In genomic region chr9:12598113-12598650, GRCm38 (mm10) we compare ENCODE assay signal across 12 mouse cellular contexts.
"Had no signal": no experiment of that assay in that cellular context is flagged by ENCODE, and none has a peak within 500 bp of the region (broad histone marks: within the 10 kb centered on the region; RNA-seq: fewer than 3 reads in every experiment).

No protein-coding gene starts in this region.

- H3K9me3 ChIP-seq: kidney, embryonic 15.5 days; limb, embryonic 13.5 days; midbrain, embryonic 13.5 days; neural tube, embryonic 12.5 days had no signal

- H3K27me3 ChIP-seq: kidney, embryonic 15.5 days; limb, embryonic 13.5 days; midbrain, embryonic 13.5 days; neural tube, embryonic 12.5 days had no signal

- H3K9ac ChIP-seq: kidney, embryonic 15.5 days; limb, embryonic 13.5 days; liver, embryonic 14.5 days; midbrain, embryonic 13.5 days; neural tube, embryonic 12.5 days had no signal

- DNase-seq: kidney, adult 18-20 months; kidney, postnatal 14 days; left cerebral cortex, postnatal 4 days; lung, adult 18-20 months; retina, postnatal 1 day; right cerebral cortex, postnatal 25 days had no signal

- ATAC-seq: midbrain, embryonic 13.5 days had no signal

- H3K36me3 ChIP-seq: kidney, embryonic 15.5 days; limb, embryonic 13.5 days; midbrain, embryonic 13.5 days; neural tube, embryonic 12.5 days had no signal

- H3K4me2 ChIP-seq: kidney, embryonic 15.5 days; limb, embryonic 13.5 days; midbrain, embryonic 13.5 days; neural tube, embryonic 12.5 days had no signal

- H3K27ac ChIP-seq: kidney, embryonic 15.5 days; limb, embryonic 13.5 days; liver, embryonic 14.5 days; midbrain, embryonic 13.5 days; neural tube, embryonic 12.5 days had no signal

- H3K4me3 ChIP-seq: kidney, embryonic 15.5 days; limb, embryonic 13.5 days; midbrain, embryonic 13.5 days; myocyte; neural tube, embryonic 12.5 days had no signal

- H3K4me1 ChIP-seq: kidney, embryonic 15.5 days; limb, embryonic 13.5 days; midbrain, embryonic 13.5 days; neural tube, embryonic 12.5 days had no signal
